Mouse (Mus musculus) gastrocnemius, adult 8-10 months (tissue): ENCODE data around the gene Dus2. TPM values are rescaled to one million over a fixed set of nuclear protein-coding genes. Genes with fewer than 3 reads are reported as not detected.
A peak's percentile ranks its signal among the peaks of the same experiment; 100 is the strongest.
"Not testable (repeated sequence)": the region's sequence is repeated elsewhere in the genome, so short reads cannot be mapped to it uniquely, and the experiment has no call there.

Experiments used
- DNase-seq, 2 experiments: peaks; one replicate each; pipeline ENCODE4 v3.0.0; 2022; ENCODE audit warnings: low spot score in 2 of 2
- total RNA-seq, 4 experiments: library from RNA; stranded (reverse); gene quantifications; 2 replicates each; pipeline ENCODE4 v1.2.4; 2022

Dus2 gene
- total RNA-seq, 4 experiments from 2014 or later, result 10.3 to 12.7 (median 10.8) TPM

- DNase-seq, result no peak
Measured at GRCm38 (mm10) chr8:105988546-105988945, 2.6 kb upstream of the Dus2 start.

GRCm38 (mm10) chr8:105991546-105991945 lies 409 bp downstream of the Dus2 start:
- no peak for DNase-seq

- no peak for DNase-seq
Measured at GRCm38 (mm10) chr8:105992499-105992898, 1.4 kb downstream of the Dus2 start.

GRCm38 (mm10) chr8:105993226-105993625 lies 2.1 kb downstream of the Dus2 start:
- no peak for DNase-seq

GRCm38 (mm10) chr8:105996359-105996758 lies 5.2 kb downstream of the Dus2 start:
- no peak for DNase-seq

GRCm38 (mm10) chr8:105998971-105999370 lies 7.8 kb downstream of the Dus2 start:
- DNase-seq, result no peak

GRCm38 (mm10) chr8:106001908-106002307 lies 10.8 kb downstream of the Dus2 start:
- no peak for DNase-seq

- no peak for DNase-seq
Measured at GRCm38 (mm10) chr8:106004538-106005207, 13.5 kb downstream of the Dus2 start.

- DNase-seq, result no peak
Measured at GRCm38 (mm10) chr8:106005875-106006274, 14.7 kb downstream of the Dus2 start, which contains the start of gene Dpep2nb. Gene Dpep2nb, minus strand, starts transcription at chr8:106005975.

GRCm38 (mm10) chr8:106006413-106006812 lies 15.3 kb downstream of the Dus2 start:
- no peak for DNase-seq

- no peak for DNase-seq
Measured at GRCm38 (mm10) chr8:106007135-106007534, 16.0 kb downstream of the Dus2 start.

GRCm38 (mm10) chr8:106007891-106008290 lies 16.8 kb downstream of the Dus2 start:
- not testable (repeated sequence) for DNase-seq

GRCm38 (mm10) chr8:106010748-106011642 lies 19.9 kb downstream of the Dus2 start:
- DNase-seq, result peak; percentile 73 to 79

GRCm38 (mm10) chr8:106011643-106011986 lies 20.5 kb downstream of the Dus2 start, which contains the start of gene Ddx28:
Gene Ddx28, minus strand, starts transcription at chr8:106011882.
- no peak for DNase-seq

- DNase-seq, result not testable (repeated sequence)
Measured at GRCm38 (mm10) chr8:106012203-106012602, 21.1 kb downstream of the Dus2 start.

- DNase-seq, result no peak
Measured at GRCm38 (mm10) chr8:106016284-106016683, 25.1 kb downstream of the Dus2 start.

GRCm38 (mm10) chr8:106017130-106017529 lies 26.0 kb downstream of the Dus2 start:
- no peak for DNase-seq

- DNase-seq, result no peak
Measured at GRCm38 (mm10) chr8:106018039-106018438, 26.9 kb downstream of the Dus2 start.

- DNase-seq, result peak; percentile 42 to 51
Measured at GRCm38 (mm10) chr8:106022483-106022882, 31.3 kb downstream of the Dus2 start.

- no peak for DNase-seq
Measured at GRCm38 (mm10) chr8:106038721-106039120, 47.6 kb downstream of the Dus2 start.

- no peak for DNase-seq
Measured at GRCm38 (mm10) chr8:106039605-106040004, 48.5 kb downstream of the Dus2 start.

GRCm38 (mm10) chr8:106040218-106040617 lies 49.1 kb downstream of the Dus2 start:
- DNase-seq, result no peak
